Mouse (Mus musculus): Measurements from ENCODE around the gene Mdm2.

- no peak for TF ChIP-seq CTCF (IDR thresholded peaks at IDR 0.05; ENCODE audit: control insufficient read depth, insufficient read depth, low read length)
- TF ChIP-seq POLR2A (IDR thresholded peaks at IDR 0.05; ENCODE audit: borderline replicate concordance, control insufficient read depth, low read depth, low read length) = no peak
Measured at GRCm38 (mm10) chr10:117671930-117672666, 38.5 kb downstream of the Mdm2 start.
